Mouse (Mus musculus): Measurements from ENCODE around the gene Cxcl12. TPM values are rescaled to one million over a fixed set of nuclear protein-coding genes. Genes with fewer than 3 reads are reported as not detected.

Cxcl12 gene
- total RNA-seq, 2 experiments from 2014 or later: 41.5 to 50.2 TPM

- DNase-seq (ENCODE audit: extremely low spot score in 1 of 2, low spot score in 1 of 2): no peak
Measured at GRCm38 (mm10) chr6:117219300-117219680, 51.0 kb downstream of the Cxcl12 start.

- no peak for DNase-seq (ENCODE audit: extremely low spot score in 1 of 2, low spot score in 1 of 2)
Measured at GRCm38 (mm10) chr6:117219911-117220481, 51.7 kb downstream of the Cxcl12 start.

- DNase-seq (ENCODE audit: extremely low spot score in 1 of 2, low spot score in 1 of 2): no peak
Measured at GRCm38 (mm10) chr6:117220831-117221345, 52.6 kb downstream of the Cxcl12 start.

Measured in layer of hippocampus, postnatal 25 days (tissue).